Mouse (Mus musculus) heart, adult 18-20 months (tissue): Measurements from ENCODE around the gene Prkg1. TPM values are rescaled to one million over a fixed set of nuclear protein-coding genes. Genes with fewer than 3 reads are reported as not detected.
A peak's percentile ranks its signal among the peaks of the same experiment; 100 is the strongest.

ENCODE experiments used
- DNase-seq, 2 experiments: peaks; one replicate each; pipeline ENCODE4 v3.0.0; 2021 to 2022; ENCODE audit warnings: mixed read lengths in 1 of 2
- long read RNA-seq, 2 experiments: library from polyadenylated mRNA; stranded (forward); transcript quantifications; one replicate each; pipeline ENCODE4 v2.0.0; 2021
- total RNA-seq, 2 experiments: library from RNA; stranded (reverse); gene quantifications; 2 replicates each; pipeline ENCODE4 v1.2.3; 2021

Gene Prkg1
- 10 to 100 TPM; 11.2 to 11.5 TPM for total RNA-seq
- long read RNA-seq, experiment 1, partial matches to known transcripts, result 0 of 7 reads
- long read RNA-seq, experiment 1, other reads (novel, unspliced or antisense), result 7 of 7 reads
- long read RNA-seq, experiment 2, partial matches to known transcripts, result 0 of 7 reads
- long read RNA-seq, experiment 2, other reads (novel, unspliced or antisense), result 7 of 7 reads

- peak; percentile 57 to 76 for DNase-seq
Measured at GRCm38 (mm10) chr19:31764801-31765340, at the start of gene Prkg1. Gene Prkg1 (minus strand): TSS chr19:31765033.

DNA sequence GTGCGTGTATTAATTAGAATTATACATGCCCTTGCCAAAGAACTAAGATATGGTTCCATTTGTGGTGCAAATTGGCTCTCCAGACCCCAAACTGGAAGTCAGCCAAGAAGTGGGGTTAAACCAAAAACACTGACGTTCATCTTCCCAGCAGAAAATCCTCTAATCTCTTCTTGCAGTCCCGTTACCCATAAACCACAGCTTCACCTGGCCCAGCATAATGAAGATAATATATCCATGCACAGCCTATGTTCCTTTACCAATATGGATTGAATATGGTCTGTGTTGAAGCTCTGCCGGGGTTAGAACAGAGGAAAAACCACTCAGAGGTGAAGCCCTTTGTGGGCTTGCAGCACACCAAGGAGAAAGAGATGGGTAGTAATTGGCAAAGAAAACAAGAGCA is 48.3 kb upstream of the Prkg1 start:
- DNase-seq, result no peak

DNA sequence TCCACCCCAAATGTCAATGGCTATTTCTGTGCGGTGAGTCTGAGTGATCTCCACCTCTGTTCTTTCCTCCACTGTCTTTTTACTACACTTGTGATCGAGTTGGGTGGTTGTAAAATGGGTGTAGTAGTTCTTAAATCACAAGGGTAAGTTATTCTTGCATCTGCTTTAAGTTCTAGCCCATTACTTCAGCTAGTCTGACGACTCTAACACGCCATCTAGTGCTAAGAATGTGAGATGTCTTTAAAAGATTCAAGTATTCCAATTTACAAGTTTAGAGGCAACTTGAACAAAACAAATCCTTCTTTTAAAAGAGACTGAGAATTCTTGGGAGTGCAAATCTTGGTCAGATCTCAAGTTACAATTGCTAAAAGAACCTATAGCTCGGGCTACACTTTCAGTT is 46.5 kb upstream of the Prkg1 start:
- peak in 1 of 2 experiments; percentile 47 for DNase-seq

GRCm38 (mm10) chr19:31805391-31805790 is 40.6 kb upstream of the Prkg1 start:
- DNase-seq, result no peak

GRCm38 (mm10) chr19:31795485-31796046 is 30.7 kb upstream of the Prkg1 start:
- peak; percentile 37 to 61 for DNase-seq

GRCm38 (mm10) chr19:31791724-31792123 is 26.9 kb upstream of the Prkg1 start:
- DNase-seq, result no peak

DNA sequence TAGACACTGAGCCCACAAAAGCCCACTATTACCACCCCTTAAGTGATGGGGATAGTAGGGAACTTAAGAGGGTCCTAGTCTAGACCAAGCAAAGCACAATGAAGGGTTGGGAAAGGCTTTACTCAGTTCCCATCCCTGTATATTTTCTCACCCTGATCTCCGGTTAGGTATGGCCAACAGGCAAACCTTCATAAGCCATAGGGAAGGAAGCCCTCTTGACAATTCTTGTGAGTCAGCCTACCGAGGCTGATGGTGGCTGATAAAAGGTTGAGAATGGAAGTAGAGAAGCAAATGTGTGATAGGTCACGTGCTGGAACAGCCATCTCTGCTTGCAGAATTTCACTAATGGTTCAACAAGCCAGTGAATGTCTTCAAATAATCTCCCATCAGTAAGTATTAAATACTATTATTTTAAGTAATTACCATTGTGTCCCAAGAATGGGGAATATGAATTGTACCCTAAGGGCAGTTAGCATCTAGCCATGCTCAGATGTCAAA is 16.7 kb upstream of the Prkg1 start:
- DNase-seq, result no peak

DNA sequence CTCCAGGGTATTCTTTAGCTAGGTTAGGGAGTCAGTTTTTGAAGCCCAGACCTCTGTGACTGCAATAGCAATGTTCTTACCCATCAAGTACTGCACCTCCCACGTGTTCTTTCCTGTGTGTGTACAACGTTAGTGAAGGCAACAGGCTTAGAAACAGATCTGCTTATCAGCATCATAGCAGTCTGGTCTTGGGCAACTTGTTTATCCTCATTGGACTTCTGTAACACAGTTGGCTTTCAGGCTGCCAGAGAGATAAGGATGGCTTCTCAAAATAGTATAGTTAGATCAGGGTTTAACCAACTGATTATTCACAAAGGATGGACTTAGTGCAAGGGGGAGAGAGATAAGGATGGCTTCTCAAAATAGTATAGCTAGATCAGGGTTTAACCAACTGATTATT is 16.2 kb upstream of the Prkg1 start:
- DNase-seq, result no peak

- DNase-seq, result no peak
Measured at GRCm38 (mm10) chr19:31780222-31780621, 15.4 kb upstream of the Prkg1 start.

DNA sequence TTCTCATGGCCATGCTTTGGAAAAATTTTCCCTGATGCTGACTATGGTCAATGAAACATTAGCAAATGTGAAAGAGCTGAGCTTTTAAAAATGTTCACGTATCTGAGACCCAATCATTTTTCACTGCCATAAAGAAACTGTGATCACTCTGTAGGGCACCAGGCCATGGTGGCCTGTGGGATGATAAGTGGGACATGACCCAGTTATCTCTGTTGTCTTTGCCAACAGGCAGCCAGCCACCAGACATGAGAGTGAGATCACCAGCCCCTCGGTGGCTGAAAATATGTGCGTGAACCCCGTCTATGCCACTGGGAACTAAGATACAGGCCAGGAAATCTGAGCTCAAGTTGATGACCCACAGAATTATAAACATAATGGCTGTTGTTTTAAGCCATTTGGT is 14.2 kb upstream of the Prkg1 start:
- peak; percentile 41 to 45 for DNase-seq

DNA sequence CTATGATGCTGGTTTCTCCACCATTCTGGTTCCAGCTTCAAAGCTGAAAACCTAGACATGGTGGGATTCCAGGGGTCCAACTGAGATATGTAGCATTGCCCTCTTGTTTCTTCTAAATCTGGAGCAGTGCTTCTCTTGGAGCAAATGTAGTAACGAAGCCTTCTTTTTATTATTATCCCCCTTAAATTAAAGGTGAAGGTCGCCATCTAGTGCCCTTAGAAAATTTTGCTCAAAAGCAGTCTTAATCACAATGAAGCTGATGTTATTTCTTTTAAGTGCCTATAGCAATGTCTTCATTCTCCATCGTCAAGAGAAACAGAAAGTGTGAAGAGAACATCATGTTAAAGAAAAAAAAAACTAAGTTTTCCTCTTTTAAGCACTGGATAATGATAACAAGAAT is 2.2 kb upstream of the Prkg1 start:
- DNase-seq, result peak in 1 of 2 experiments; percentile 57

- no peak for DNase-seq
Measured at GRCm38 (mm10) chr19:31765451-31765850, 618 bp upstream of the Prkg1 start.

- DNase-seq, result peak; percentile 83 to 85
Measured at GRCm38 (mm10) chr19:31763951-31764800, 657 bp downstream of the Prkg1 start.

- peak in 1 of 2 experiments; percentile 58 for DNase-seq
Measured at GRCm38 (mm10) chr19:31763246-31763821, 1.5 kb downstream of the Prkg1 start.

DNA sequence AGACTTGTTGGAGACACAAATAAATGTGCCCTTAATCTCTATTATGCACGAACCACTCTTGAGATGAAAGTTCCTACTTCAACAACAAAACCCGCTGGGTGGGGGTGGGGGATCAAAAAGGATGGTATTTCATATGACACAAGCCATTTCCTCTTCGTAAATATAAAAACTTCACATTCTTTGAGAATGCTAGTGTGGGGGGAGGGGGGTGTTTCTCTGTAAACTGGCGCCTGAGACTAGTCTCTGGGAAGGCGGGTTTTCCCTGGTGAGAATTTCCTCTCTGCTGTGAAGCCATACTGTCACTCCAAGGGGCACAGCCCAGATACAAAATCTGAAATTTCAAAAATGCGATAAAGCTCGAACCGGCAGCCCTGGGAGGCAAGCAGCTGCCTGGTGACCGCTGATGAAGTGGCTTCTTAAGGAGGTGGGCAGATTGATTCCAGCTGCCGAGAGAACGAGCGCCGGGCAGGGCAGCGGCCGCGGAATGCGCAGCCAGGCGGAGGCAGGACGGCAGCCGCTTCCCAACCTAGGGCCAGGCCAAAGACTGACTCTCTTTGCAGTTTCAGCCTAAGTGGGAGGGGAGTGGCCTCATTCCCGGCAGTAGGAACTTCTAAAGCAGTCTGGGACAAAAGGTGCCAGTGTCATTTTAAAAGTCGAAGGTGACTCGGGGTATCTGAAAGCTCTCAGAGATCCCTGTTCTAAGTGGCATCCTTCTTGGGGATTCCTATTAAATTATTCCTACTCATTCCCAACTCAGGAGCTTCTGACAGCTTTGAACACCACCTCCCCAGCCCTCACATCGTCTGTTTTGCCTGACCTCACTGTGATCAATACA is 2.2 kb downstream of the Prkg1 start:
- DNase-seq, result peak; percentile 78 to 81

DNA sequence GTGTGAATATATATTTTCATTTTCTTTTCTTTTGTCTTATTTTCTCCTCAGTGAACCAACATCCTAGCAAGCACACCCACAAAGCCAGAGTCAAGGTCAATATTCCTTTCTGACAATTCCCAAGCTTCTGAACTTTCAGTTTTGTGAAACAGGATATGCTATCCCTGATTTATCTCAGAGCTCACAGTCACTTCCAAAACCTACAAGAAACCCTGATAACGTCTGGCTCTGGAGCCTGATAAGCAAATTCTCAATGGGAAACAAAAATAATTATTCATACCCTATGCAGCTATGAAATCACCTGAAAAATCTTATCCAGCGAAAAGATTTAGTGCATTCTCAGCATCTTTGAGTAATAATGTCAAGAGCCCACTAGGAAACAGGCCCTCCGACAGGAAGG is 5.0 kb downstream of the Prkg1 start:
- no peak for DNase-seq

DNA sequence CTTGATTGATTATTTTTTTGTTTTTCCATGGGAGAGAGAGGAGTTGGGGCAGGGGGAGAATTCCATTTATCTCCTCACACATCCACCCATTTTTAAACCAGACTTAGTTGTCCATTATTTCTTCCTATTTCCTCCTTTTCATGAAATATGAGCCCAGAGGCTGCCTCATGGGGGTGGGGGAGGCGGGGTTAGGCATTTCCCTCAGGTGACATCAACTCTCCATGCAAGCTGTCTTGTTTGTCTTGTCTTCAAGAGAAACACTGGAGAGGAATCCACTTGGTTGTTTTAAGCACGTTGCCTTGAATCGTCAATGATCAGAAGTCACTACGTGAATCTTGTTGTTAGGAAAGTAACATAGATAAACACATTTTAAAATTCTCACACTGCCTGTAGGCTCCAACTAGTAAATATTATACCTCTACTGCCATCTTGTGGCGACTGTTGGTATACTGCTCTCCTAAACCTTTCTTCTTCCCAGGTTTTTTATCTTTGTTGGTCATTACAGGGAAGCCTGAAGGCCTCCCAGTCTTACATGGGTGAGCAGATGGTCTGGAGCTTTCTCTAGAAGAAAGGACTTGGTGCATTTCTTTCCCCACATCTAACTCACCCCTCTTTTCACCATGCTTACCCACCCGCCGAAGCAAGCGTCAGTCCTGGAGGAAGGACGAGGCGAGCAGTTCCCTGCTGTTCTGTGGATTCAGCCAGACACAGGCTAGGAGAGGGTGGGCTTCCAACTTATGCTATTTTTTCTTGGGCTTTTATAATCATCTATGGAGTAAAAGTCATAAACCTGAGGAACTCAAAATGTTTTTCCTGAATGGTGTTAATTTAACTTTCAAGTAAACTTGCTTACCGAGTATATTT is 8.7 kb downstream of the Prkg1 start:
- peak; percentile 58 to 86 for DNase-seq

GRCm38 (mm10) chr19:31754642-31755287 is 10.1 kb downstream of the Prkg1 start:
- no peak for DNase-seq

DNA sequence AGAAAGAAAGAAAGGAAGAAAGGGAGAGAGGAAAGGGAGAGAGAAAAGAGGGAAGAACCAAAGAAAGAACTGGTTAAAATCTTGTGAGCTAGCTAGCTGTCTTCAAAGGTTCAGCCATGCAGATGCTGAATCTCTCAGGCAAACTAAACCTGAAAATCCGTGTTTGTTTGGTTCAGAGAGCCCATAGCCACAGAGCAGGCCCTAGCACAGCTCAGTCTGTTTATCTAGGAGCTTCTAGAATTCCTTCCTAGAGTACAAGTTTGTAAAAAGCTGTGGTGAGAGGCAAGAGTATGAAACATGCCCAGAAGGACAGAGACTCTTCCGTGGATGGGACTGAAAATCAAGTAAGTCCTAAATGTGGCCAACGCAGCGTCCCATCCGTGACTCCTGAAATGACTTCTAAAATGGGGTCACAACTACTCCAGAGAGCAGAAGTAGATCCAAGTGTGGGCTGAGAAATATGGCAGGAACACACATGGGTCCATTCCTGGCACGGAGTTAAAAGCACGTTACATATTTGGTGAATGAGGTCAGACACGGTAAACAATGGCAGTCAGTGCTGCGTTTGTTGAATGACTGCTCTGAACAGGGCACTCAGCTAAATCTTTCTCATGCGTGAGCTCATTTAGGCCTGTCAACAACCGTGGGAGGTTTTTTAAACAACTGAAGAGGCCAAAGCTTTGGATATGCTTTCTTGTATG is 13.7 kb downstream of the Prkg1 start:
- DNase-seq, result peak in 1 of 2 experiments; percentile 33
